Mouse (Mus musculus) midbrain, embryonic 12.5 days (tissue): Measurements from ENCODE around the gene Idi1. TPM values are rescaled to one million over a fixed set of nuclear protein-coding genes. Genes with fewer than 3 reads are reported as not detected.
A peak's percentile ranks its signal among the peaks of the same experiment; 100 is the strongest.
"Not testable (repeated sequence)": the region's sequence is repeated elsewhere in the genome, so short reads cannot be mapped to it uniquely, and the experiment has no call there.

Experiments used
- ATAC-seq: fragments of 200-750 bp; cut with Nextera tagmentation; 2 replicates; pipeline ENCODE4 v1.8.0; 2017; ENCODE audit warnings: low read depth, moderate TSS enrichment, moderate library complexity; ENCODE audit not compliant: low FRiP score
- H3K27ac ChIP-seq: fragments of 300-500 bp; sonication (generic); replicated peaks from 2 replicates; pipeline ENCODE4 v1.5.1; 2016; ENCODE audit warnings: mild to moderate bottlenecking
- H3K27me3 ChIP-seq: fragments of 300-500 bp; sonication (generic); 2 replicates; pipeline ENCODE4 v1.6.1; 2016; ENCODE audit warnings: mild to moderate bottlenecking
- H3K36me3 ChIP-seq: fragments of 300-500 bp; sonication (generic); 2 replicates; pipeline ENCODE4 v1.6.1; 2016
- H3K4me1 ChIP-seq: fragments of 300-500 bp; sonication (generic); 2 replicates; pipeline ENCODE4 v1.6.1; 2016
- H3K4me2 ChIP-seq: fragments of 300-500 bp; sonication (generic); replicated peaks from 2 replicates; pipeline ENCODE4 v1.6.1; 2016; ENCODE audit warnings: mild to moderate bottlenecking, moderate library complexity
- H3K4me3 ChIP-seq: fragments of 300-500 bp; sonication (generic); 2 replicates; pipeline ENCODE4 v1.5.1; 2016; ENCODE audit warnings: mild to moderate bottlenecking
- H3K9ac ChIP-seq: fragments of 300-500 bp; sonication (generic); replicated peaks from 2 replicates; pipeline ENCODE4 v1.6.1; 2016; ENCODE audit warnings: mild to moderate bottlenecking, moderate library complexity
- H3K9me3 ChIP-seq: fragments of 300-500 bp; sonication (generic); 2 replicates; pipeline ENCODE4 v1.6.1; 2016; ENCODE audit warnings: mild to moderate bottlenecking
- WGBS: fragments of 180-500 bp; shearing (Covaris S2); methylation state at CpG from one replicate; pipeline ENCODE4 v1.1.7; 2016; 5-methylcytosine and 5-hydroxymethylcytosine counted together
- polyA plus RNA-seq: library from polyadenylated mRNA; unstranded; fragments of >200 nt; fragmentation: Nextera tagmentation; extraction: Ambion mirVana; gene quantifications from 2 replicates; pipeline ENCODE4 v1.2.1, GENCODE M21; 2016

Idi1 gene
- polyA plus RNA-seq, 1 experiment from 2014 or later, result 155 TPM

DNA sequence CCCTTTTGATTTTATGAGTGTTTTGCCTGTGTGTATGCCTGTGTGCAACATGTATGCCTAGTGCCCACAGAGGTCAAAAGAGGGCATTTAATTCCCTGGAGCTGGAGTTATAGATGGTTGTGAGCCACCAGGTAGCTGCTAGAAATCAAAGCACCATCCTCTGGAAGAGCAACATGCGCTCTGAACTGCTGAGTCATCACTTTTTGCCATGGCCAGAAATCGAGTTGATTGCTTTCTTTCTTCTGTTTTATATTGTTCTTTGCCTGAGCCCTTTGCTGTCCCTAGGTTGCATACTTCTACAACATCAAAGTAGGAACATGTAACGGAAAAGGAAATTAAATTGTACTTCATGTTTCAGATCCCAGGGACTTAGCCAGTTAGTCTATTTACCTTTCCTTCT lies 20.3 kb upstream of the Idi1 start:
- Histone ChIP-seq H3K4me1 (peaks cover 5% of the 10 kb centered on the region), H3K4me3 (no peak overlapping the region), H3K9ac (no peak overlapping the region), H3K27me3 (no peaks in the 10 kb centered on the region), H3K36me3 (peaks cover 9% of the 10 kb centered on the region), H3K27ac (no peak overlapping the region), H3K4me2 (no peak overlapping the region), H3K9me3 (no peaks in the 10 kb centered on the region)
- no peak for ATAC-seq
- 87% methylated on average over 3 of the region's 3 CpGs for WGBS

GRCm38 (mm10) chr13:8866612-8867011 lies 18.7 kb upstream of the Idi1 start:
- Histone ChIP-seq H3K27me3 (no peaks in the 10 kb centered on the region), H3K4me3 (no peak overlapping the region), H3K9ac (no peak overlapping the region), H3K27ac (no peak overlapping the region), H3K4me1 (peaks cover 7% of the 10 kb centered on the region), H3K36me3 (no peaks in the 10 kb centered on the region), H3K4me2 (no peak overlapping the region), H3K9me3 (no peaks in the 10 kb centered on the region)
- 90% methylated on average over 7 of the region's 7 CpGs for WGBS
- no peak for ATAC-seq

DNA sequence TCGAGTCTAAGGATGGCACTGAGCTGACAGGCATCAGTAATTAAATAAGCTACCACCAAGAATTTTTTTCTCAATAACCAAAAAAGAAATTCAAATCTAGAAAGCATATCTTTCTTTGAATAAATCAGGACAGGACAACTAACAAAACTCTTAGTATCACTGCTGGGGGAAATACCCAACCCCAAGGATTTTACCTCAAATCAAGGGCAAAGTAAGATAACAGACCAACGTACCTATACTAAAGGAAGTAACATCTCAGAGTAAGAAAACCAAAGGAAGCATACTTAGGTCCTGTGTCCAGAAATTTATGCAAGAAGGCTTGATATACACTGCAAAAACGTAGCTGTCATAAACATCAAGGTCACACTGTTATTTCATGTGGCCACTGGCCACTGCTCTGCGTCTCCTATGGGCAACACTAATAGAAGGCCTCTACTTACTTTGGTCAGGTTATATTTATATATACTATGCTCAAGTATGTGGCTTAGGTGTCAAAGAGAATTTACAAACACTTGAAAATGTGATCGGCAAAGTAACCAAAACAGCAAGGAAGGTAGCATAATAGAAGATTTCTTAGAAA lies 15.6 kb upstream of the Idi1 start:
- no peaks in the 10 kb centered on the region for H3K36me3 ChIP-seq

DNA sequence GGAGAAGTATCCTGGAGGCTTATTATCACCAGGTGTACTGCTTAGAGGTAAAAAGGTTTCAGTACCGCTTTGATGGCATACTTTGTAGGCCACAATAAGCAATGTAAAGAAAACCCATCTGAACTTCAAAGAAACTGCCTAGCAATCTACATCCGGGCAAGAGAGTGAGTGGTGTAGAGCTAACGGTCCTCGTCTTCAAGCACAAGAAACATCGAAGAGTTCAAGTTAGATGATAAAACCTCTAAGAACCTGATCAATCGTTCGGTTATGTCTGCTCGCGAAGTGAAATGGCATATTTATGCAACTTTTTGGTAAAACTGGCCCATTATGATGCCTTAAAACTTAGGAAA lies 15.2 kb upstream of the Idi1 start:
- H3K27me3 ChIP-seq, result no peaks in the 10 kb centered on the region
- peaks cover 12% of the 10 kb centered on the region for H3K4me1 ChIP-seq
- no peak for ATAC-seq
- H3K9ac ChIP-seq, result peak overlapping the region; percentile 82
- 7% methylated on average over 9 of the region's 9 CpGs for WGBS
- H3K9me3 ChIP-seq, result no peaks in the 10 kb centered on the region
- H3K27ac ChIP-seq, result peak overlapping the region; percentile 96
- H3K36me3 ChIP-seq, result no peaks in the 10 kb centered on the region
- H3K4me3 ChIP-seq, result peak overlapping the region; percentile 68
- peak overlapping the region; percentile 78 for H3K4me2 ChIP-seq

More for the DNA sequence above, 15.6 kb upstream of the Idi1 start:
- H3K4me2 ChIP-seq, result peak overlapping the region; percentile 78
- no peaks in the 10 kb centered on the region for H3K9me3 ChIP-seq
- H3K4me1 ChIP-seq, result peaks cover 12% of the 10 kb centered on the region
- H3K27me3 ChIP-seq, result no peaks in the 10 kb centered on the region
- H3K27ac ChIP-seq, result no peak overlapping the region
- 78% methylated on average over 5 of the region's 5 CpGs for WGBS
- H3K4me3 ChIP-seq, result peak overlapping the region; percentile 68
- no peak for ATAC-seq
- H3K9ac ChIP-seq, result peak overlapping the region; percentile 82

DNA sequence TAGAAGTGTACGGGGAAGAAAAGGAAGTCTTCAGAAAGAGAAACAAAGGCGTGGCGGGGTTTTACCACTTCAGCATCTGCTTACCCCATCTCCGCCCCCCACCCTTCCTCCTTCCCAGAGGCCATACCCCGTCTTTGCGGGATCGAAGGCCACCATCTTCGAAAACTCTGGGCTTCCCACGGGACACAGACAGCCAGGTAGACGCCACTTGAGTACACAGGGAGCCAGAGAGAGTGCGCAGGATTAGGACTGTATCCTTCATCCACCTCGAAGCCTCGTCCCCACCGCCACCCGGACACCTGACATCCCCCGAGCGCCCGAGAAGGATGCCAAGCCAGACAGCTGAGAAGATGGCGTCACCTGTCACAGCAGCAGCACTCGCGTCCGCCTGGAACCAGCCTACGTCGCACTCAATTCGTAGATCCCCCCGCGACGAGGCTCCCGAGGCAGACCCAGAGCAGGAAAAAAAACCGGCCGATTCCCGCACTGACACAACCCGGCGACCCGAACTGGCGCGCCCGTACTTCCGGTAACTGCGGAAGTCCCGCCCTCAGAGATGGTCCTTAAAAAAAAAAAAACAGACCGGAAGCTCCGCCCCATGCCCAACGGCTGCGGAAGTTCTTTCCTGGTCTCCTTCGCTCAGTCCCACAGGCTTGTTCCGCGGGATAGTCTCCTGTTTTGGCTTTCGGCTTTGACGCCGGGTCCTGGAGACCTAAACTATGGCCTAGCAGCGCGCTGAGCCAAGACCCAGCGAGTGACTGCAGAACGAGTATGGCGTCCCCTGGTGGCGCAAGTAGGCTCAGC lies 14.6 kb upstream of the Idi1 start:
- H3K9ac ChIP-seq, result peak overlapping the region; percentile 90
- peak overlapping the region; percentile 68 for H3K4me3 ChIP-seq
- H3K27me3 ChIP-seq, result no peaks in the 10 kb centered on the region
- H3K4me1 ChIP-seq, result peaks cover 12% of the 10 kb centered on the region
- H3K27ac ChIP-seq, result peak overlapping the region; percentile 96
- ATAC-seq, result peak; percentile 91
- H3K4me2 ChIP-seq, result peak overlapping the region; percentile 78
- WGBS, result under 1% methylated on average over 57 of the region's 57 CpGs
- H3K9me3 ChIP-seq, result no peaks in the 10 kb centered on the region
- H3K36me3 ChIP-seq, result no peaks in the 10 kb centered on the region

DNA sequence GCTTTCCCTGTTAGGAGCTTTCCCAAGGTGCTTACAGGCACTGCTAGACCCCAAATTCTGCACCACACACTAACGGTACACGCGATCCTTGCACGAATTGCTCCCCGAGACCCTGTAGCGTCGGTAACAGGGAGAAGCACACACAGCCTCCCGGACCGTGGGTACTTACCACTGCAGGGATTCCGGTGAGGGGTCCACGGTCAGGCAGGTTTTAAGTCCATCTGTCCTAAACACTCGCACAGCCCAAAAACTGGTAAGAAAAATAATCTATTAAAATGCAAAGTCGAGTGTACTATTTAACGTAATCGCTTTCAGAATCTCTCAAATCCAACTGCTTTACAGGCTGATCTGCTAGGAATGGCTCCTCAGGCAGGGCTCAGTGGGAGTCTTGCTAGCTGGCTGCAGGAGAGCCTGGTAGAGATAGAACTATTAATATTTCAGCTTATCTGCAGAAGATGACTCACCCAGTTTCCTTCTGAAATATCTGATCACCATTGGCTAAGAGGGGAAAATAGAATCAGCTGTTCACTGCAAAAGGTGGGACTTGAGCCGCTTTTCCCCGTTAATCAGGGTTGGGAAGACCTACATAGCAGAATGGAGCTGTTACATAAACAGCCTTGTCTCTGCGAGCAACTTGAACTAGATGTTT lies 13.9 kb upstream of the Idi1 start, which contains the start of gene Wdr37:
TSS of gene Wdr37 (minus strand) at position 596 of the 649 bp plus-strand sequence.
- H3K36me3 ChIP-seq, result no peaks in the 10 kb centered on the region
- peak; percentile 20 for ATAC-seq
- H3K27me3 ChIP-seq, result no peaks in the 10 kb centered on the region
- H3K4me3 ChIP-seq, result peak within 1 kb of the TSS; percentile 68
- peak within 1 kb of the TSS; percentile 96 for H3K27ac ChIP-seq
- WGBS, result 1% methylated on average over 18 of the region's 18 CpGs
- H3K9ac ChIP-seq, result peak within 1 kb of the TSS; percentile 90
- peaks cover 12% of the 10 kb centered on the region for H3K4me1 ChIP-seq
- no peaks in the 10 kb centered on the region for H3K9me3 ChIP-seq
- peak within 1 kb of the TSS; percentile 78 for H3K4me2 ChIP-seq

DNA sequence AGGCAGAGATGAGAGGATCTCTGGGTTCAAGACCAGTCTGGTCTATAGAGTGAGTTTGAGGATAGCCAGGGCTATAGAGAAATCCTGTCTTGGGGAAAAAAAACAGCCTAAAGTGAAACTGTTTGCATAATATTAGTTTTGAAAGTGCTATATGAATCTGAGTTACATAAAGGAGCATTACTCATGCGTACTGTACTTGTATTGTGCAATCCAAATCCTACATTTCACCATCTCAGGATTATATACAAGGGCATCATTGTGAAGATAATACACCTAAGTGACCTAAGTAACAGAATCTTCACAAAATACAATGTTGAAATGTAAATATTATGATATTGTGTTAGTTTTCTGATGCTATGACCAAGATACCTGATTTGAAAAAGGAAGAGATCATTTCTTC lies 11.5 kb upstream of the Idi1 start:
- H3K9ac ChIP-seq, result no peak overlapping the region
- no peaks in the 10 kb centered on the region for H3K36me3 ChIP-seq
- H3K4me1 ChIP-seq, result peaks cover 12% of the 10 kb centered on the region
- H3K9me3 ChIP-seq, result no peaks in the 10 kb centered on the region
- no peak overlapping the region for H3K4me3 ChIP-seq
- H3K27me3 ChIP-seq, result no peaks in the 10 kb centered on the region
- no peak overlapping the region for H3K27ac ChIP-seq
- no peak for ATAC-seq
- H3K4me2 ChIP-seq, result no peak overlapping the region
- WGBS, result 91% methylated on average over 1 of the region's 1 CpGs

- no peak overlapping the region for H3K27ac ChIP-seq
- H3K4me1 ChIP-seq, result peaks cover 6% of the 10 kb centered on the region
- no peak for ATAC-seq
- no peaks in the 10 kb centered on the region for H3K36me3 ChIP-seq
- H3K27me3 ChIP-seq, result no peaks in the 10 kb centered on the region
- H3K9me3 ChIP-seq, result no peaks in the 10 kb centered on the region
- H3K4me3 ChIP-seq, result no peak overlapping the region
- WGBS, result 73% methylated on average over 3 of the region's 3 CpGs
- H3K4me2 ChIP-seq, result no peak overlapping the region
- no peak overlapping the region for H3K9ac ChIP-seq
These were observed 3.7 kb upstream of the Idi1 start for GRCm38 (mm10) chr13:8881611-8882010.

DNA sequence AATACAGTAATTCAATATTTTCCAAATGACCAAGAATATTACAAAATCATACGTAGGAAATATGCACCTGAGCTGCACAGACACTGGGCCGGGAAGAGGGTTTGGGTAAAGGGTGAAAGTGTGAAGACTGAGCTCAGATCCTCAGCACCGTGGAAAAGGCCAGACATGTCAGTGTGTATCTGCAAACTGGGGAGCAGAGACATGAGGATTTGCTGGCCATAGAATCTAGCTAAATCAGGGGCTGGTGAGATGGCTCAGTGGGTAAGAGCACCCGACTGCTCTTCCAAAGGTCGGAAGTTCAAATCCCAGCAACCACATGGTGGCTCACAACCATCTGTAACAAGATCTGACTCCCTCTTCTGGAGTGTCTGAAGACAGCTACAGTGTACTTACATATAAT lies 1.4 kb upstream of the Idi1 start:
- not testable (repeated sequence) for H3K4me2 ChIP-seq, H3K9me3 ChIP-seq, H3K4me3 ChIP-seq, H3K9ac ChIP-seq, ATAC-seq, H3K27ac ChIP-seq, H3K27me3 ChIP-seq
- Histone ChIP-seq H3K36me3 (peaks cover 11% of the 10 kb centered on the region), H3K4me1 (peaks cover 14% of the 10 kb centered on the region)
- WGBS, result 83% methylated on average over 5 of the region's 5 CpGs

DNA sequence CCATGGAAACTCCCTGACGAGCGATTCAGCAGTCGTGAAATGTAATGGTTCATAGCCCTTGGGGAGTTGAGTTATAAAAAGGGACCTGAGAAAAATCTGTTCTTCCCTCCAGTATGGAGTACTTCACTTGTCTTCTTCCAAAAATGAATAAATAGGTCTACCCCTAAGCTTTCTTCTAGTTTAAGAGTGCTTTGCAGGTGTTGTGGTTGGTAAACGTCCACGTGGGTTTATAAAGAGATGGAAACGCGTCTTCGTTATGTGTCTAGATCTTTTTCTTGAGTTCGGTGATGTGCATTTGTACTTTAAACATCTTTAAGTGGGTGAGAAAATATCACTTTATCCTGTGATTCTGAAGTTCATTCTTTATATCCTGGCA lies 872 bp downstream of the Idi1 start:
- H3K4me1 ChIP-seq, result peaks cover 14% of the 10 kb centered on the region
- H3K4me2 ChIP-seq, result peak overlapping the region; percentile 67
- H3K36me3 ChIP-seq, result peaks cover 23% of the 10 kb centered on the region
- H3K27me3 ChIP-seq, result no peaks in the 10 kb centered on the region
- peak overlapping the region; percentile 77 for H3K4me3 ChIP-seq
- ATAC-seq, result no peak
- H3K9me3 ChIP-seq, result no peaks in the 10 kb centered on the region
- peak overlapping the region; percentile 96 for H3K27ac ChIP-seq
- 5% methylated on average over 9 of the region's 9 CpGs for WGBS
- H3K9ac ChIP-seq, result peak overlapping the region; percentile 73

- no peak for ATAC-seq
- Histone ChIP-seq H3K9me3 (no peaks in the 10 kb centered on the region), H3K4me1 (peaks cover 14% of the 10 kb centered on the region), H3K27ac (no peak overlapping the region), H3K4me3 (no peak overlapping the region), H3K4me2 (no peak overlapping the region), H3K9ac (no peak overlapping the region), H3K27me3 (no peaks in the 10 kb centered on the region), H3K36me3 (peaks cover 31% of the 10 kb centered on the region)
- WGBS, result 100% methylated on average over 1 of the region's 1 CpGs
These were observed 3.3 kb downstream of the Idi1 start for GRCm38 (mm10) chr13:8888603-8889002.

DNA sequence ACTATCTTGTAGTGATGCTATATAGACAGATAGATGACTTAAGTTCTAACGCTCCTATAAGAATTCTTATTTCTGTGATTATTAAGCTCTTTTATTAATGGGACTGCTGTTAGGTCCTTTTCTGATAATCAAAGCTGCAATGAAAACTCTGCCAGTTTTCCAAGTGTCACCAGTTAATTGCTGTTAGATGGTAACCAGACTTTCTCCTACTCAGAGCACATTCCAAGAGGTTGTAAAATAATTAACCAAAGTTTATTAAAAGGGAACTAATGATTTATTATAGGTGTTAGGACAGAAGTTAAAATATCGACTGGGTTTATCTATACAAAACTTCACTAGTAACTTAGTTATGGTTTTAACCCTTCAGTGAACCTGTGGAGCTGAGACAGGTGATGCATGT lies 20.7 kb downstream of the Idi1 start:
- not testable (repeated sequence) for ATAC-seq, H3K36me3 ChIP-seq, H3K27me3 ChIP-seq, H3K4me3 ChIP-seq, H3K27ac ChIP-seq, H3K9ac ChIP-seq, H3K4me2 ChIP-seq, H3K4me1 ChIP-seq
- WGBS, result 91% methylated on average over 2 of the region's 2 CpGs
- peaks cover 10% of the 10 kb centered on the region for H3K9me3 ChIP-seq
